Mouse (Mus musculus): ENCODE results near the gene Olfr690.
"Not testable (repeated sequence)": the region's sequence is repeated elsewhere in the genome, so short reads cannot be mapped to it uniquely, and the experiment has no call there.

GRCm38 (mm10) chr7:105356487-105356886 lies 22.6 kb upstream of the Olfr690 start:
- TF ChIP-seq POLR2A (IDR thresholded peaks at IDR 0.05; ENCODE audit: borderline replicate concordance, control insufficient read depth, low read depth, low read length); CTCF (IDR thresholded peaks at IDR 0.05; ENCODE audit: control insufficient read depth, insufficient read depth, low read length): not testable (repeated sequence)
